Mouse (Mus musculus) adrenal gland (tissue): ENCODE results near the gene Zfp276.
"Not testable (repeated sequence)": the region's sequence is repeated elsewhere in the genome, so short reads cannot be mapped to it uniquely, and the experiment has no call there.

Experiments used
- intact Hi-C: fragments of 180-260 bp; cut with DNase I; formaldehyde crosslinking; loops from one replicate; pipeline ENCODE4 v1.15.1; 2025
- long read RNA-seq, 2 experiments: library from polyadenylated mRNA; unstranded; transcript quantifications; one replicate each; pipeline ENCODE4 v2.0.0; 2020; ENCODE audit warnings: borderline replicate concordance in 1 of 2; ENCODE audit not compliant: insufficient replicate concordance in 1 of 2

The Zfp276 gene
- long read RNA-seq, experiment 1, partial matches to known transcripts = 2 of 5 reads
- long read RNA-seq, experiment 1, other reads (novel, unspliced or antisense) = 3 of 5 reads
- long read RNA-seq, experiment 2, full-length matches to known transcripts = 4 of 10 reads
- long read RNA-seq, experiment 2, partial matches to known transcripts = 2 of 10 reads
- long read RNA-seq, experiment 2, other reads (novel, unspliced or antisense) = 4 of 10 reads

GRCm38 (mm10) chr8:123254099-123254885, at the start of gene Zfp276, which contains the start of gene Vps9d1:
Gene Zfp276 (plus strand): TSS chr8:123254195.
Gene Vps9d1 (minus strand): TSS chr8:123254348.
- intact Hi-C loops = no loop called here

- intact Hi-C loops = loop anchor here (10.0 kb wide), 1 partner anchor 597 kb away; the partner anchor contains the start of genes Galns and Trappc2l
These were observed 42.1 kb upstream of the Zfp276 start for GRCm38 (mm10) chr8:123211876-123212275.

GRCm38 (mm10) chr8:123212321-123213117, 41.5 kb upstream of the Zfp276 start, which contains the start of the genes Chmp1a and Spata33:
Gene Chmp1a (minus strand): TSS chr8:123212763.
Gene Spata33 (plus strand): TSS chr8:123212832.
- intact Hi-C loops = loop anchor here (10.0 kb wide), 1 partner anchor 598 kb away; the partner anchor contains the start of genes Galns and Trappc2l

- intact Hi-C loops = loop anchor here (10.0 kb wide), 1 partner anchor 598 kb away; the partner anchor contains the start of genes Galns and Trappc2l
These were observed 40.8 kb upstream of the Zfp276 start for GRCm38 (mm10) chr8:123213118-123213772.

- intact Hi-C loops = loop anchor here (10.0 kb wide), 1 partner anchor 601 kb away; the partner anchor contains the start of genes Galns and Trappc2l
These were observed 38.6 kb upstream of the Zfp276 start for GRCm38 (mm10) chr8:123215430-123215829.

GRCm38 (mm10) chr8:123220917-123221316, 33.1 kb upstream of the Zfp276 start:
- intact Hi-C loops = no loop called here

GRCm38 (mm10) chr8:123224278-123225266, 29.4 kb upstream of the Zfp276 start, which contains the start of gene Cdk10:
Gene Cdk10 (plus strand): TSS chr8:123224842.
- intact Hi-C loops = no loop called here

- intact Hi-C loops = no loop called here
These were observed 25.6 kb upstream of the Zfp276 start for GRCm38 (mm10) chr8:123228416-123228815.

GRCm38 (mm10) chr8:123230326-123230725, 23.7 kb upstream of the Zfp276 start:
- intact Hi-C loops = not testable (repeated sequence)

- intact Hi-C loops = no loop called here
These were observed 22.3 kb upstream of the Zfp276 start for GRCm38 (mm10) chr8:123231742-123232141.

- intact Hi-C loops = no loop called here
These were observed 21.4 kb upstream of the Zfp276 start for GRCm38 (mm10) chr8:123232553-123232952.

- intact Hi-C loops = no loop called here
These were observed 20.7 kb upstream of the Zfp276 start for GRCm38 (mm10) chr8:123233300-123233699.

GRCm38 (mm10) chr8:123233760-123234159, 20.2 kb upstream of the Zfp276 start:
- intact Hi-C loops = no loop called here

- intact Hi-C loops = no loop called here
These were observed 19.0 kb upstream of the Zfp276 start for GRCm38 (mm10) chr8:123234918-123235519.

- intact Hi-C loops = no loop called here
These were observed 18.2 kb upstream of the Zfp276 start, which contains the start of gene Spata2l for GRCm38 (mm10) chr8:123235520-123236497. Gene Spata2l (minus strand): TSS chr8:123236233.

- intact Hi-C loops = no loop called here
These were observed 14.6 kb upstream of the Zfp276 start for GRCm38 (mm10) chr8:123239398-123239797.

GRCm38 (mm10) chr8:123242107-123242923, 11.7 kb upstream of the Zfp276 start:
- intact Hi-C loops = no loop called here
